Mouse (Mus musculus): ENCODE measurements around the gene Pgrmc1.
"Not testable (repeated sequence)": the region's sequence is repeated elsewhere in the genome, so short reads cannot be mapped to it uniquely, and the experiment has no call there.

GRCm38 (mm10) chrX:36596483-36597120 is 1.4 kb upstream of the Pgrmc1 start:
- TF ChIP-seq POLR2A (IDR thresholded peaks at IDR 0.05; ENCODE audit: low read depth, low read length); CTCF (IDR thresholded peaks at IDR 0.05; ENCODE audit: extremely low read depth, insufficient read depth, insufficient read length, insufficient replicate concordance): not testable (repeated sequence)
